Mouse (Mus musculus): Measurements from ENCODE around the gene Ncf2. TPM values are rescaled to one million over a fixed set of nuclear protein-coding genes. Genes with fewer than 3 reads are reported as not detected.

Gene Ncf2
- total RNA-seq, 2 experiments from 2014 or later, result 2.4 to 5.0 TPM

DNA sequence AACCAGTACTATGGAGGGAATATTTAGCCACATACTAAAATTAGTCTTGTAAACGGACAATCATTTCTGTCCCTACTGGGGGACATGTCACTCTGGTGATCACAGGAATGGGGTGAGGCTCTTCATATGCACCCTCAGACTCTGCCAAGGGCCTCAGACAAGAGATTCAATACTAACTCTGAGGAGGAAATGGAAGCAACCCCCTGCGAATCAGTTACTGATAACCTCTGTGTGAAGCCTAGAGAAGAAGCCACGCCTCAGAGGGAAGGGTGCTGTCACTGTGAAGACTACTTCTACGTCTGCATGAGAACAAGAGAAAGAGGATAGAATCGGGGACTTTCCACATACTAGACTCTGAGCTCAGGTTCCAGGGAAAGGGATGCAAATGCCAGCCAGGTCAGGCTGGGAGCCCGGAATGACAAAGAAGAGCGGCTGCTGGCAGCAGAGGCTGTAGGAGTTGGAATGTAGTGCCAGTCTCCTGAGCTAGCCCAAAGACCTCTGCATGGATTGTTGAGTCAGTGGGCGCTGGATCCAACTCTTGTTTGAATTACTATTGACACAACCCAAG is 4.2 kb upstream of the Ncf2 start:
- DNase-seq (ENCODE audit: low spot score in 2 of 2), result no peak

- DNase-seq (ENCODE audit: low spot score in 2 of 2), result no peak
Observed at GRCm38 (mm10) chr1:152796683-152797263, 3.2 kb upstream of the Ncf2 start.

- DNase-seq (ENCODE audit: low spot score in 2 of 2), result no peak
Observed at GRCm38 (mm10) chr1:152798125-152798524, 1.9 kb upstream of the Ncf2 start.

DNA sequence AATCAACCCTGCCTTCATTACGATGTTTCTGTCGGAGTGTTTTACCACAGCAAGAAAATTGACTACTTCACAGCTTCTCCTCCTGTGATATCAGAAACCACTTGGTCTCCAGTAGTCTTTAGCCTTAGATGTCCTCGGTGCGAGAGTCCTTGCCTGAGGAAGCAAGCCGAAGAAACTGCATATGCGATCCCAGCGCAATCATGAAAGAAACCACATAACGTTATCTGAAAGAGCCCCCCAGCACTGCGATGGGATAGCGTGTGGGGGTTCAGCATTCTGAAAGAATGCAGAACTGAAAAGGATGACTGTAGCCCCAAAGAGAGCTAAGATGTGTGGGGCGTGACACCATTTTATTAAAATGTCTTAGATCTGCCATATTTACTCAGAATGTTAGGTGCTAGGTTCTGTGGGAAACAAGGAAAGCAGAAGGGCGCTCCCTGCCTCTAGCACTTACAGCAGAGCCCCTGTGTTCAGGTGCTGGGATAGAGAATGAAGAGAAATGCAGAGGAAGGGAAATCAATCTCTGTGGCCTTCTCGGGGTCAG is 711 bp downstream of the Ncf2 start:
- DNase-seq (ENCODE audit: low spot score in 2 of 2), result no peak

GRCm38 (mm10) chr1:152804907-152805306 is 4.9 kb downstream of the Ncf2 start:
- DNase-seq (ENCODE audit: low spot score in 2 of 2), result no peak

- DNase-seq (ENCODE audit: low spot score in 2 of 2), result no peak
Observed at GRCm38 (mm10) chr1:152807619-152808391, 7.8 kb downstream of the Ncf2 start.

DNA sequence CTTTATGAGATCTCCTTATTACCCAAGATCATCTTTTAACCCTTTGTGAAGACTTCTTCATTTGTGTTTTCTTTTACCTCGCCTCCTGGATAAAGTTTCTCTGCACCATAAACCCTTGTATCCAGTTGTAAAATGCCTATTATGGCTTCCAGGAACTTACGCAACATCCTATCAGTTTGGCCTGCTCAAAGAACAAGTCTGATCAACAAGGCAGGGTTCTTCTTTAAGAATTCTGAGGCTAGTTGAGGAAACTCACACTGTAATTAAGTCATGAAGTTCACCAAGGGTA is 8.3 kb downstream of the Ncf2 start:
- no peak for DNase-seq (ENCODE audit: low spot score in 2 of 2)

DNA sequence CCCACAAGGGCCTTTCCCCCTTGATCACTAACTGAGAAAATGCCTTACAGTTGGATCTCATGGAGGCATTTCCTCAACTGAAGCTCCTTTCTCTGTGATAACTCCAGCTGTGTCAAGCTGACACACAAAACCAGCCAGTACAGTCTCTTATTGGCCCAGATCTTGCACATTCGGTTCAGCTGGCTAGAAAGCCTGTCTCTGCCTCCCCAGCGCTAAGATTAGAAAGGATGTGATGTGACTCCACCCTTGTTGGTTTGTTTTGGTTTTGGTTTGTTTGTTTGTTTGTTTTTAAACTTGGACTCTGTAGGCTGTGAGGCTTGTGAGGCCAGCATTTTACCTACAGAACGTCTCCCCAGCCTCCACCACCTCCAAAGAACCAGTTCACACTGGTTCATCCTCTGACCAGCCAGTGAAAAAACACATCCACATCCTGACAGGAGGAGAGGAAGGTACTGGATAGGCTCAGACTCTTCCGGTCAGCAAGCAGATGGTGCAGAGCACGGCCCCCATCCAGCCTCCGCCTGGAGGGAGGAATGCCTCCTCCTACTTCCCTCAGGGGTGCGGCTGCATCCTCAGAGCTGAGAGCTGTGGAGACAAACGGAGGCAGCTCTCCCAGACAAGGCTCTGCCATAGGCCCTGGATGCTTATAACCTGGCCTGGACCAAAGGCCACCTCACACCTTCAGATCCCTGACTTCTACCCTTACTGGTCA is 9.7 kb downstream of the Ncf2 start:
- DNase-seq (ENCODE audit: low spot score in 2 of 2), result no peak

DNA sequence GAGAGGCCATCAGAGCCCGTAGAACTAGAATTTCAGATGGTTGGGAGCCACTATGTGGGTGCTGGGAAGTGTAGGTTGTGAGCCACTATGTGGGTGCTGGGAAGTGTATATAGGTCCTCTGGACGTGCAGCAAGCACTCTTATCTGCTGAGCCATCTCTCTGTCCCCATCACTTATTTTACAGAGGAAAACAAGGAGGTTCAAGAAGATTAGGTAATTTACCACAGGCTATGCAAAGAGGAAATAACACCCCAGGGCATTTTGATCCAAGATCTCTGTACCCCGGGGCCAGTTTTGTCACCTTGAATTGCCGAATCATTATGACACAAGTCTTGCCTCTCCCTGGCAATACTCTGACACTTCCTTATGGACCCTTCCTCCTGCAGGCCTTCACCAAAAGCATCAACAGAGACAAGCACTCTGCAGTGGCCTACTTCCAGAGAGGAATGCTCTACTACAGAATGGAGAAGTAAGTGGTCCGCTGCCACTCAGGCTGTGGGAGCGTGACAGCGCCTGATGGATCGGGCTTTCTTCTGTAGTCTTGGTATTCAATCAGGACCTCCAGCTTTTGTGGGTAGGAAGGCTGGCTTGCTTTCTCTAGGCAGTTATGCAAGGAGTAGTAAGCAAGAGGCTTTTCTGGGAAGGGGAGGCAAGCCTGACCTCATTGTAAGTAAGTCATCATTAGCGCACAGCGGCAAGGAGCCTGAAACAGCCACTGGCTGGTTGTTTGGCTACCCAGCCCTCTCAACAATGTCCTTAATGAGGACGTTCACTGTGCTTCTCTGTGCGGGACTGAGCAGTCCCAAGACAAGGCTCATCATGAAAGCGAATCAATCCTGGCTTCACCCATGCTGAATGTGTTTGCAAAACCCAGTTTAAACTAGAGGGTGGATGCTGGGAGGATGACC is 10.8 kb downstream of the Ncf2 start:
- DNase-seq (ENCODE audit: low spot score in 2 of 2), result no peak

DNA sequence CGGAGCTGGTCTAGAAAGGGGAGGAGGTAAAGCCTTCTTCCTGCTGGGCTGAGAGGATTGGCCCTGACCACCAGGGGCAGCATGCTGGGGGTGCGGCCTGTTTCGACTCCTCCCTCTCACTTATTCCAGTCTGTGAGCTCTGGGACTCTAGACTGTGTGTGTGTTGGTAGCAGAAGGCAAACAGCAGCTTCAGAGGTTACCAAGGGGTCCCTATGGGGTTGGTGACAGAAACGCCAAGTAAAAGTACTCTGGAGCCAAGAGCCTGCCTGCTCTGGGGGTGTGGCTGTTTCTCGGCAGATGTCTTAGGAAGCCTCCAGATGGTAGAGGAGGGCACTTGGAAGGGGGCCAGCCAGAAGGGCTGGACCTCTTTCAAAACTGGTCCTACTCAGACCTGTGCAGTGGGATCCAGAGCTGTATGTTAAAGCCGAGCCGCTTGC is 15.3 kb downstream of the Ncf2 start:
- DNase-seq (ENCODE audit: low spot score in 2 of 2), result no peak

DNA sequence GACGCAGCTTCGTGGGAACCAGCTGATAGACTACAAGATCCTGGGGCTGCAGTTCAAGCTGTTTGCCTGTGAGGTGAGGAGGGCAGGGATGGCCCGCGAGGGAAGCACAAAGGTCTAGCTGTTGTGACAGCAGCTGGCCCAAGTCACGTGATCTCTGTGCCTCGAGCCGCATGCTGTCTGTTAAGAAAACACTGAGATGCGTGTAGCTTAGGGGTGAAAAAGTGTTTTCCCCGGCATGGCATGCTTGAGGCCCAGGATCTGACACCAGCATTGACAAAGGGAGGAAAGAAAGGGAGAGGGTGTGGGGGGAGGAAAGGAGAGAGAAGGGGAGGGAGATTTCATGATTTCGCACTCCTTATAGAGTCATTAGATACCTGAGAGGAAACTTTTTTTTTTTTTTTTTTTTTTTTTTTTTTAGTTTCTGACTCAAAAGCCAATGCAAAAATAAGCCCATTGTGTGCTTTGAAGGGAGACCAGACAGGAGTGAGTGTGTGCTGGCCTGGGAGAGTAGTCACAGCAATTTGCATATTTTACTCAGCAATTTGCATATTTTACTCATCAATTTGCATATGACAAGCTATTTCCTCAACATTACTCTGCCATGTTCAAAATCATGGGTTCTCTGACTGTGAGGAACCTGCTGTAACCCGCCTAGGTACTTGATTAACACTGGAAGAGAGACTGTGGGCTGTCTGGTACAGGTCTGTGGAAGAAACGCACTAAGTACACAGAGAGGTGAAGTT is 17.2 kb downstream of the Ncf2 start:
- no peak for DNase-seq (ENCODE audit: low spot score in 2 of 2)

GRCm38 (mm10) chr1:152817794-152818193 is 17.8 kb downstream of the Ncf2 start:
- no peak for DNase-seq (ENCODE audit: low spot score in 2 of 2)

- DNase-seq (ENCODE audit: low spot score in 2 of 2), result no peak
Observed at GRCm38 (mm10) chr1:152819558-152819957, 19.6 kb downstream of the Ncf2 start.

DNA sequence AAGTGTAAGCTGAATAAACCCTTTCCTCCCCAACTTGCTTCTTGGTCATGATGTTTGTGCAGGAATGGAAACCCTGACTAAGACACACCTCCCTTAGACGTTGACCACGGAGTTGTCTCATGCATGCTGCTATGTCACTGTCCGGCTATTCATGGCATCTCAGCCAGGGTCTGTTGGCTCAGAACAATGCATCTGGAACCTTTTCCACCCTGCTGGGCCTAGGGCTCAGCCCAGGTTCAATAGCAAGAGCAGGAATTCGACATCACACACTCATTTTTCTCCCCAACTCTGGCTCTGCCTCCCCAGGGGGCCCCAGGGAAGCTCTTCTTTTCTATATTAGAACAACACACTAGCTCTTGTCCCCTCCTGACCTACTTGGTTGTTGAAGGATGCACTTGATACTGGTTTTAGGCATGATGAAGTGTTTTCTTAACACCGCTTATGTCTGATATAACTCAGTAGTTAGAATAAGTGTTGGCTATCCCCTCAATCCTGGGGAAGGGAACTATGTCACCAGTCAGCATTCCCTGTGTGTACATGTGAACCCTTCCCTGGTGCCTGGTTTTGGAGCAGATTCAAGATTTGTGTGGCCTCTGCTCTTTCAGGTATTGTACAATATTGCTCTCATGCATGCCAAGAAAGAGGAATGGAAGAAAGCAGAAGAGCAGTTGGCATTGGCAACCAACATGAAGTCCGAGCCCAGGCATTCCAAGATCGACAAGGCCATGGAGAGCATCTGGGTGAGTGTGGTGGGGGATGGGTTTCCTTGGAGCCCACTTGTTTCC is 21.1 kb downstream of the Ncf2 start:
- no peak for DNase-seq (ENCODE audit: low spot score in 2 of 2)

DNA sequence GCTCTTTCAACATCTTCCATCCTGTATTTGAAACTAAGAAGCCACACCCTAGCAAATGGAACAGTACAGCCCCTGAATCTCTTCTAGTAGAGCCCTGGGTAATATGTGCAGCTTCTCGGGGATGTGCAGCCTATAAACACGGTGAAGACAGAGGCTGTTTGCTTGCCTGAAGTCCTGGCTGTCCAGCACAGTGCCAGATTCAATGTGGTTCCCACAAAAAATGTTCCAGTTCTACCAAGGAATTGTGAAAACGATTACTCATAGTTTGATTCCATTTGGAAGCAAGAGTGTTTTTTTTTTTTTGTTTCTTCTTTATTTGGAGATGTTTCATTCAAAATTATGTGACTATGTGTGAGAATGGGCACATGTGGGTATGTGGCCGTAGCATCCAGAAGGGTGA is 21.8 kb downstream of the Ncf2 start:
- DNase-seq (ENCODE audit: low spot score in 2 of 2), result no peak

- no peak for DNase-seq (ENCODE audit: low spot score in 2 of 2)
Observed at GRCm38 (mm10) chr1:152824206-152824605, 24.2 kb downstream of the Ncf2 start.

GRCm38 (mm10) chr1:152826446-152826845 is 26.5 kb downstream of the Ncf2 start:
- no peak for DNase-seq (ENCODE audit: low spot score in 2 of 2)

- DNase-seq (ENCODE audit: low spot score in 2 of 2), result no peak
Observed at GRCm38 (mm10) chr1:152828168-152828567, 28.2 kb downstream of the Ncf2 start.

DNA sequence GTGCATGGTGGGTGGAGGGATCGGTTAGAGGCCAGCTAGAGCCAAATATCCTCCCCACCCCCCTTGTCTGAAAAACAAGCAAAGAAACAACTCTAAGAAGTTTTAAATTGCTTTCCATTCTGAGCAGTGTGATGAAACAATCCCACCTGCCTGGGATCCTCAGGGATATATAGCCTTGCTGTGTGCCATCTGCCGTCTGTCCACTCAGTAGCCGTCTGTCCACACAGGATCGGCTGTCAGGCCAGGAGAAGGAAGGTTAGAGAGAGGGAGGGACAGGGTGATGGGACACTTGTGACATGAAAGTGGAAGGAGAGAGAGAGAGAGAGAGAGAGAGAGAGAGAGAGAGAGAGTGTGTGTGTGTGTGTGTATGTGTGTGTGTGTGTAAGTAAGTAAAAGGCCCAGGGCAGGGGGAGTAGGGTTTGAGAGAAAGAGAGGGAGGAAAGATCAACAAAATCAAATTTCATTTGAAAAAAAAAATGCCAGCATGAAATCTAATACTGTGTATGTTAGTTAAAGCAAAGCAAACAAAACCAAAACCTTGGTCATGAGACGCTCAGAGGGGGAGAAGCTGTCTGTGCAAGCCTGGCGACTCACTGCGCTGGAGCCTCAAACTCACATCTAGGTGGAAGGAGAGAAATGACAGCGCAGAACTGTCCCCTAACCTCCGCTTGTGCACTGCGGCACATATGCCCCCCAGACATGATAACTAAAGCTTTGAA is 28.8 kb downstream of the Ncf2 start:
- DNase-seq (ENCODE audit: low spot score in 2 of 2), result no peak

Measured in left cerebral cortex, adult 18-20 months (tissue).